Mouse (Mus musculus) lung, embryonic 14.5 days (tissue): ENCODE measurements around the gene Ski. TPM values are rescaled to one million over a fixed set of nuclear protein-coding genes. Genes with fewer than 3 reads are reported as not detected.

Experiments
- ATAC-seq: fragments of 200-750 bp; cut with Nextera tagmentation; 2 replicates; pipeline ENCODE4 v1.8.0; 2017; ENCODE audit warnings: mild to moderate bottlenecking, moderate TSS enrichment, moderate library complexity; ENCODE audit not compliant: insufficient read depth
- DNase-seq: peaks from one replicate; pipeline ENCODE4 v3.0.0-alpha.2; 2015
- H3K27ac ChIP-seq: fragments of 300-500 bp; sonication (generic); 2 replicates; pipeline ENCODE4 v1.5.1; 2014; ENCODE audit warnings: low read depth, mild to moderate bottlenecking, moderate library complexity
- H3K27me3 ChIP-seq: fragments of 300-500 bp; sonication (generic); 2 replicates; pipeline ENCODE4 v1.6.1; 2014; ENCODE audit warnings: low read length, control low read depth; ENCODE audit not compliant: insufficient read depth
- H3K36me3 ChIP-seq: fragments of 300-500 bp; sonication (generic); 2 replicates; pipeline ENCODE4 v1.6.1; 2014; ENCODE audit warnings: control low read depth; ENCODE audit not compliant: insufficient read depth
- H3K4me1 ChIP-seq: fragments of 300-500 bp; sonication (generic); 2 replicates; pipeline ENCODE4 v1.6.1; 2014; ENCODE audit warnings: antibody characterized with exemption, control low read depth; ENCODE audit not compliant: insufficient read depth
- H3K4me2 ChIP-seq: fragments of 300-500 bp; sonication (generic); 2 replicates; pipeline ENCODE4 v1.6.1; 2014; ENCODE audit warnings: mild to moderate bottlenecking
- H3K4me3 ChIP-seq: fragments of 300-500 bp; sonication (generic); 2 replicates; pipeline ENCODE4 v1.5.1; 2014; ENCODE audit warnings: low read depth, low read length
- H3K9ac ChIP-seq: fragments of 300-500 bp; sonication (generic); 2 replicates; pipeline ENCODE4 v1.6.1; 2014
- H3K9me3 ChIP-seq: fragments of 300-500 bp; sonication (generic); 2 replicates; pipeline ENCODE4 v1.6.1; 2016; ENCODE audit warnings: low read depth, low read length, control low read depth
- CTCF ChIP-seq: IDR thresholded peaks from 2 replicates; pipeline ENCODE4 v1.5.1; 2016; ENCODE audit warnings: antibody characterized with exemption, low read depth
- WGBS: fragments of 180-500 bp; shearing (Covaris S2); extraction: QIAGEN DNeasy Blood & Tissue Kit; methylation state at CpG from one replicate; pipeline ENCODE4 v1.1.7; 2014; 5-methylcytosine and 5-hydroxymethylcytosine counted together
- polyA plus RNA-seq: library from polyadenylated mRNA; unstranded; fragments of >200 nt; fragmentation: Nextera tagmentation; extraction: Ambion mirVana; gene quantifications from 2 replicates; pipeline ENCODE4 v1.2.1, GENCODE M21; 2014

Ski gene
- polyA plus RNA-seq, 1 experiment from 2014 or later, result 23.7 TPM

- peak overlapping the region; percentile 25 for H3K4me2 ChIP-seq
- no peaks in the 10 kb centered on the region for H3K9me3 ChIP-seq
- no peak for TF ChIP-seq CTCF
- H3K4me3 ChIP-seq, result no peak overlapping the region
- DNase-seq (peak; percentile 79), ATAC-seq (peak; percentile 63)
- 0 out of 2 replicates have a peak, but pooled peaks cover 2% of the 10 kb centered on the region for H3K36me3 ChIP-seq
- no peaks in the 10 kb centered on the region for H3K27me3 ChIP-seq
- 12% methylated on average over 6 of the region's 6 CpGs for WGBS
- peak overlapping the region; percentile 86 for H3K27ac ChIP-seq
- peaks cover 62% of the 10 kb centered on the region for H3K4me1 ChIP-seq
- peak overlapping the region; percentile 31; the same call in 1 of the 2 replicates for H3K9ac ChIP-seq
Observed at GRCm38 (mm10) chr4:155178274-155178673, 44.1 kb downstream of the Ski start.

- no peak for ATAC-seq
- WGBS, result 54% methylated on average over 3 of the region's 3 CpGs
- no peaks in the 10 kb centered on the region for H3K27me3 ChIP-seq
- H3K9me3 ChIP-seq, result no peaks in the 10 kb centered on the region
- H3K27ac ChIP-seq, result 0 out of 2 replicates have a peak overlapping the region, but pooled peaks have one; percentile 1
- H3K9ac ChIP-seq, result no peak overlapping the region
- no peak for TF ChIP-seq CTCF
- H3K4me3 ChIP-seq, result no peak overlapping the region
- no peak overlapping the region for H3K4me2 ChIP-seq
- H3K4me1 ChIP-seq, result peaks cover 82% of the 10 kb centered on the region
- no peak for DNase-seq
- 0 out of 2 replicates have a peak, but pooled peaks cover 2% of the 10 kb centered on the region for H3K36me3 ChIP-seq
Observed at GRCm38 (mm10) chr4:155176210-155176609, 46.2 kb downstream of the Ski start.

GRCm38 (mm10) chr4:155173822-155174785 lies 48.3 kb downstream of the Ski start:
- peaks cover 79% of the 10 kb centered on the region for H3K4me1 ChIP-seq
- peak overlapping the region; percentile 98 for H3K27ac ChIP-seq
- peak overlapping the region; percentile 57 for H3K4me2 ChIP-seq
- DNase-seq (peak; percentile 46), ATAC-seq (peak; percentile 2; the same call in 1 of the 2 replicates)
- H3K27me3 ChIP-seq, result no peaks in the 10 kb centered on the region
- H3K36me3 ChIP-seq, result 0 out of 2 replicates have a peak, but pooled peaks cover 2% of the 10 kb centered on the region
- 9% methylated on average over 16 of the region's 17 CpGs for WGBS
- H3K9me3 ChIP-seq, result no peaks in the 10 kb centered on the region
- no peak for TF ChIP-seq CTCF
- peak overlapping the region; percentile 34 for H3K9ac ChIP-seq
- peak overlapping the region; percentile 14; the same call in 1 of the 2 replicates for H3K4me3 ChIP-seq

- ATAC-seq (peak; percentile 92), DNase-seq (peak; percentile 98)
- Histone ChIP-seq H3K36me3 (0 out of 2 replicates have a peak, but pooled peaks cover 2% of the 10 kb centered on the region), H3K27me3 (no peaks in the 10 kb centered on the region), H3K4me2 (peak overlapping the region; percentile 57), H3K4me3 (peak overlapping the region; percentile 14; the same call in 1 of the 2 replicates), H3K4me1 (peaks cover 71% of the 10 kb centered on the region), H3K27ac (peak overlapping the region; percentile 98), H3K9me3 (no peaks in the 10 kb centered on the region), H3K9ac (peak overlapping the region; percentile 34)
- TF ChIP-seq CTCF, result no peak
- 15% methylated on average over 21 of the region's 21 CpGs for WGBS
Observed at GRCm38 (mm10) chr4:155172909-155173821, 49.2 kb downstream of the Ski start.

GRCm38 (mm10) chr4:155171961-155172533 lies 50.3 kb downstream of the Ski start:
- Histone ChIP-seq H3K9ac (no peak overlapping the region), H3K27ac (peak overlapping the region; percentile 98), H3K36me3 (0 out of 2 replicates have a peak, but pooled peaks cover 2% of the 10 kb centered on the region), H3K4me3 (no peak overlapping the region), H3K27me3 (no peaks in the 10 kb centered on the region), H3K4me2 (peak overlapping the region; percentile 57; the same call in 1 of the 2 replicates), H3K9me3 (no peaks in the 10 kb centered on the region), H3K4me1 (peaks cover 60% of the 10 kb centered on the region)
- DNase-seq, result no peak
- 76% methylated on average over 5 of the region's 5 CpGs for WGBS
- no peak for TF ChIP-seq CTCF
- ATAC-seq, result no peak

- H3K27ac ChIP-seq, result no peak overlapping the region
- TF ChIP-seq CTCF, result no peak
- H3K4me1 ChIP-seq, result peaks cover 52% of the 10 kb centered on the region
- no peaks in the 10 kb centered on the region for H3K9me3 ChIP-seq
- no peaks in the 10 kb centered on the region for H3K27me3 ChIP-seq
- H3K4me3 ChIP-seq, result no peak overlapping the region
- 58% methylated on average over 8 of the region's 8 CpGs for WGBS
- H3K4me2 ChIP-seq, result no peak overlapping the region
- DNase-seq (no peak), ATAC-seq (no peak)
- H3K9ac ChIP-seq, result no peak overlapping the region
- H3K36me3 ChIP-seq, result no peaks in the 10 kb centered on the region
Observed at GRCm38 (mm10) chr4:155170614-155171212, 51.7 kb downstream of the Ski start.
